Mouse (Mus musculus) heart, adult 11 months (tissue): ENCODE data around the gene Ncbp2.
"Not testable (repeated sequence)": the region's sequence is repeated elsewhere in the genome, so short reads cannot be mapped to it uniquely, and the experiment has no call there.

ENCODE experiments used
- DNase-seq: peaks from one replicate; pipeline ENCODE4 v3.0.0; 2022

Gene Ncbp2

DNA sequence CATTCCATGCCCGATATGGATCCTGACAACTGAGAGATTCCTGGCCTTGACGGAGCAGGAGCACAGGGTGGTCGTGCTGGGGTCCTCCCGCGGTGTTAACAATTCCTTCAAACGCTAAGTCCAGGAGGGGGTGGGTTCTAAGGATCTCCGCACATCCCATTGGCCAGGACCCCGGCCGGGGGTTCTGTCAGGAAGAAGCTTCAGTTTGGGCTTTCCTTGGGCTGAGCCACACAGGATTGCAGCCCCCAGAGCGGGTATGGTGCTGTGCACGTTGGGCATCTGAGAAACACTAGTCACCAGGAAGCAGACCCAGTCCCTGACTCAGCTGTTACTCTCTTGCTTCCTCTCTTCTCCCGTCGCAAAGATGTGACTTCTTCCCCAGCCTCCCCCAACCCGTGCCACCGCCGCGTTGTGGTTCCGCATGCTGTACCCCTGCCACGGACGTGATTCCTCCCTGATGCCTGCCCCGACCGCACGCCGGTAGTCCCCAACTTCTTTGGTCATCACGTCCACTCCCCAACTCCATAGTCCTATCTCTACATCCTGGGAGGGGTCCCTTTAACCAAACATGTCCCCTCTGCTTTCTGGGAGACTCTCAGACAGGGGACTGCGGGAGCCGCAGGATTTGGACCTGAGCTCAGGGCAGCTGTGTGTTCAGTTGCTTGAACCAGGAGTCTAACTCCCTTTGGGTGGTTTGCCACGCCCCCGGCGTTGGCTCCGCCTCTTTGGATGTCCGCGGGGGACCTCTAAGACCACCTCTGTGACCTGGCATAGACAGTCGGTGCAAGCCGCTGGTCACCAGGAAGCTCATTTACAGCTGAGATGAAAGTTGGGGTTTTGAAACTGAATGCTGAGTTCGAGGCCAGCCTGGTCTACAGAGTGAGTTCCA is 13.0 kb upstream of the Ncbp2 start:
- DNase-seq = peak; percentile 96

DNA sequence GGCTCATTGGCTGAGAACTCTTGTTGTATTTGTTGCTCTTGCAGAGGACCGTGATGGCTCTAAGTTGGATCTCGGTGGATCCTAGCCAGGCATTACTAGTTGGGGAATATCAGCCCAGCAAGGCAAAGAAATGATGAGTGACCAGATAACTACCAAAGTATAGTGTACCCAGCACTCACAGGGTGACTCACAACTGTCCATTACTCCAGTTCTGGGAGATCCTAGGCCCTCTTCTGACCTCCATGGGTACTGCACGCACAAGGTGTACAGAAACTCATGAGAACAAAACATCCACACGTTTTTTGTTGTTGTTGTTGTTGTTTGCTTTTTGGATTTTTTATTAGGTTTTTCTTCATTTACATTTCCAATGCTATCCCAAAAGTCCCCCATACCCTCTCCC is 11.7 kb upstream of the Ncbp2 start:
- DNase-seq = no peak

DNA sequence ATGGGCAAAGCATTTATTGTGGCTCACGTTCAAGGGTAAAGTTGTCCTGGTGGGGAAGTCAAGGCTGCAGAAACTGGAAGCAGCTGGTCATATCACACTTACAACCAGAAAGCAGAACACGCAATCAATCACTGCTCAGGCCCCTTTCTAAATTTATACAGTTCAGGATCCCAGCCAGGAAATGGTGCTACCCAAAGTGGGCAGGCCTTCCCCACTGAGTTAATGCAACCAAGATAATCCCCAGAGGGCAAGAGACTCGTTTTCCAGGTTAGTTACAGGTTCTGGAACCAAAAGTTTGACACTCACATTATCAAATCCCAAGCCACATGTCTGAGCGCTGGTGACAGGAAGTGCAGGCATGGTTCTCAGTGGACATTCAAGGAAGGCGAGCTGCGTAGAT is 9.5 kb upstream of the Ncbp2 start:
- DNase-seq = peak; percentile 93

DNA sequence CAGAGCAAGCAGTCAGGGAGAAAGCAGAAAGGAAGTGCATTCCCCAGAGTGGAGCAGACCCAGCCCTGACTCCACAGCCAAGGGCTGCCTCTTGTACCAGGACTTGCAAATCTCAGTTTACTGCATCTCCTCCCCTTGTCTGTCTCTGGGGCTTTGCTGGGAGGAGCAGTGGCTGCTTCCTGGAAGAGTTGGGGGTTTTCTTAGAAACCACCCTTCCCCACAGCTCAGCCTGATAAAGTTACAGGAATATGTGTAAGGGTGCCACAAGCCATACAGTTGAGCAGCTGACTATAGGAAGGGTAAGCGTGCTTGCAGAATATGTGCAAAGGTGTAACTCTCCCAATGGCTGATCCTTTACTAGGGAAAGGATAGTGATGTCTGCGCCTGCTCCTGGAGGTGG is 7.7 kb upstream of the Ncbp2 start:
- no peak for DNase-seq

DNA sequence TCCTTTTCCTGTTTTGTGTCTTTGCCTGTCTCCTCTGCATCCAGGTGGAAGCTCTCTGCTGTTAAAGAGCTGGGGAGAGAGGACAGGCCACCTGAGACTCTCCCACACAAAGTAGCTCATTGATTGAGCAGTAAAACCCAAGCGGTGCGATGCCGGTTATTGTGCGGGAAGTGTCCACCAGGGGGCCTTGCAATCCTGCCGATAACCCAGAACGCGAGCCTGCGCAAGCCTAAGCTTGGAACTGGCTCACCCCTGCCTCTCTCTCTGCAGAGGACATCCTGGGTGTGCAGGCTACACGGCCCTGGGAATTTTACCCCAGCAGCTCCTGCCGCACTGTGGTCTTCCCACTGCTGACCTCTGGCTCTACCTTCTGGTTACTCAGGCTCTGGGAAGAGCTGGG is 4.3 kb upstream of the Ncbp2 start:
- peak; percentile 96 for DNase-seq

DNA sequence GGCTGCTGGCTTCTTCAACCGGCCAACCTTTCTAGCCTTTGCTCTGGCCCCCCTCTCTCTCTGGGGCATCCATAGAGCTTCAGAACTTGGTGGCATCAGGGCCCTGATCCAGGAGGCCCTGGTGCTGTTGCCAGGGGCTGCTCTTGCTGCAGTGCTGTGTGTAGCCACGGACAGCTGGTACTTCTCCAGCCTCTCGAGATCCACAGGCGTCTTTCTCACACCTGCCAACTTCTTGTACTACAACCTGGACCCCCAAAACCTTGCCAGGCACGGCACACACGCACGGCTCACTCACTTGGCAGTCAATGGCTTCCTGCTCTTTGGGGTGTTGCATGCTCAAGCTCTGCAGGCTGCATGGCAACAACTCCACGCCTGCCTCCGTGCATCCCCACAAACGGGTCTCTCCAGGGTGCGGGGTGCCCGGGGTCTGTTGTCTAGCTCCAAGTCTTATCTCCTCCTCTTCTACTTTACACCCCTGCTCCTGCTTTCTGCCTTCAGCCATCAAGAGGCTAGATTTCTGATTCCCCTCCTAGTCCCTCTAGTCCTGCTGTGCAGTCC is 3.5 kb upstream of the Ncbp2 start:
- peak; percentile 92 for DNase-seq

DNA sequence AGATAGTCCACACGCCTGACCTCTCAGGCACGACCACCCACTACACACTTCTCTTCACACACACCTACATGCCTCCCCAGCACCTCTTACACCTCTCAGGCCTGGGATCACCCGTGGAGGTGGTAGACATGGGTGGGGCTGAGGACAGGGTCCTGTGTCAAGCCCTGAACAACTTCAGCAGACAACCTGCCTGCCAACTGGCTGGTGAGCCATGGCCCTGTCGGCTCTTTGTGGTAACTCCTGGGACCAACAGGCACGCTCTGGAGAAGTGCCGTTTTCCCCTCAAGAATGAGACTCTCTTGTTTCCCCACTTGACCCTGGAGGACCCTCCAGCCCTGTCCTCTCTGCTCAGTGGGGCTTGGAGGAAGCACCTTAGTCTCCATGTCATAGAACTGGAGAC is 2.9 kb upstream of the Ncbp2 start:
- peak; percentile 91 for DNase-seq

DNA sequence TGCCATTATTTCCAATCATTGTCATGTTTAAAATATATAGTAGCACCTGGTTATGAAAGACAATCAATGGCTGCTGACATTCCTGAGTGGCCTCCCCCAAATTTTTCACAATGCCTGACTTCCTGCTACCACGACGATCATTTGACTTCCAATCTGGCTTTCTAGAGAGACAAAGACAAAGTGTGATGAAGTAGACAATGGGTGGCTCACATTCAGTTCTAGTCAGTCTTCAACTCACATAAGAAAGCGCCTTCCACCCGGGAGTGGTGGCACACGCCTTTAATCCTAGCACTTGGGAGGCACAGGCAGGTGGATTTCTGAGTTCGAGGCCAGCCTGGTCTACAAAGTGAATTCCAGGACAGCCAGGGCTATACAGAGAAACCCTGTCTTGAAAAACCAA is 2.3 kb upstream of the Ncbp2 start:
- DNase-seq = not testable (repeated sequence)

DNA sequence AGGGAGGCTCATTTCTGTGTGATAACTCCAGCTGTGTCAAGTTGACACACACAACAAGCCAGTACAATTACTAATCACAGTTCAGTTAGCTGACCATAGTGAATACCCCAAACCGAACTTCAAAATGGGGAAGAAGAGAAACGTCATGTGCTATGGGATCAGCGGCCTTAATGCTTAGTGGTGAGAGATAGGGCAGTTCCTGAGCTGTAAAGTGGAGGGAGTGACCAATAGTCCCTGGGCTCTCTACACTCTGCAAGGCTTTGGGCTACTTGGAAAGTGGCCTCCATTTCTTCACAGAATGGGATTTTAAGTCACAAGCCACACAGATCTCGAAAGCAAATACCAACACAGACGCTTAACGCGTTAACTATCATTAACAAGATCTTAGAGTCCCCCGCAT is 980 bp upstream of the Ncbp2 start:
- DNase-seq = no peak

DNA sequence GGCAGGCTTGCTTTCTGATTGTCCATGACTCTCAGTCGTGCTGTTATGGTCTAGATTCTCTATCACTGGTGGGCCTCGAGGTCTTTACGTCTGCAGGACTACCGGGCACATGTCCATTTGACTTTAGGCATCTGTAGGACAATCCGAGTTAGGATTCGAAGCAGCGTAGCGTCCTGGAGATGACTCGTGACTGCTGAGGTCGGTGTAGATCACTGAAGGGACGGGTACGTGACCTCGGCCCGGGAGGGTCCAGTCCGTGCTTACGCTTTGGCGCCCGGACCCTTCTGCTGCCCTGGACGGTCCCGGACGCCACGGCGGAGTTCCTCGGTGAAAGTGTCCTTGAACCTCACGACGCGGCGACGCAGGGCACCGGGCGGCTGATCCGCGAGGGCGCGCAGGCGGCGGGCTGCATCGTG is 404 bp upstream of the Ncbp2 start:
- no peak for DNase-seq

DNA sequence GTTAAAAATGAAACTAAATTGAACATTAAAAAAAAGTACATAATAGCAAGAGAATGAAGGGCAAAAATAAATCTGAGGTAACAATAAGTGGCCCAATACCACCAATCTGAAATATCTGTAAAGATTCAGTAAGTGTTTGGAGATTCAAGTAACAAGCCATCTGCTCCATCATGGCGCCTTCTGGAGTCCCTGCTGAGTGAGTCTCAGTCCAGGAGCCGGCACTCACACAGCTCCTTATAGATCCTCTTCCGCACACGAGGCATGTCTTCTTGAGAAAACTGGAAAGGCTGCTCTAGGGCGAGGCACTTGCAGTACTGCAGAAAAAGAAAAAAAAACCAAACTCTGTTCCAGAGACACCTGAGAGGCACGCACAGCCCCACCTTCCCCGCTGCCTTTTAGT is 14.9 kb downstream of the Ncbp2 start:
- no peak for DNase-seq

DNA sequence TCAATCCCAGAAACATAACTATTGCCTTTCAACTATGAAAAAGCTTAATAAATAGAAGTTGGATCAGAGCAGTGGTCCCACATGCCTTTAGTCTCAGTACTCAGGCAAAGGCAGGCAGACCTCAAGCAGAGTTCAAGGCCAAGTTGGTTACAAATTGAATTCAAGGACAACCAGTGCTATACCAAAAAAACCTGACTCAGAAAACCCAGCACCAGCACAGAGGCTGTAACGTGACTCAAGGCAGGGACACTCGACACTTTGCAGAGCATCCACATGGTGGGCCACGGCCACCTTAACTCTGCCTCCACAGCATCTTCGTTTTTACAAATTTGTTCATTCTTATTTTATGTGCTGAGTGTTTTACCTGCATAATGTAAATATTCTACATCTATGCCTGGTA is 26.9 kb downstream of the Ncbp2 start:
- DNase-seq = peak; percentile 58

DNA sequence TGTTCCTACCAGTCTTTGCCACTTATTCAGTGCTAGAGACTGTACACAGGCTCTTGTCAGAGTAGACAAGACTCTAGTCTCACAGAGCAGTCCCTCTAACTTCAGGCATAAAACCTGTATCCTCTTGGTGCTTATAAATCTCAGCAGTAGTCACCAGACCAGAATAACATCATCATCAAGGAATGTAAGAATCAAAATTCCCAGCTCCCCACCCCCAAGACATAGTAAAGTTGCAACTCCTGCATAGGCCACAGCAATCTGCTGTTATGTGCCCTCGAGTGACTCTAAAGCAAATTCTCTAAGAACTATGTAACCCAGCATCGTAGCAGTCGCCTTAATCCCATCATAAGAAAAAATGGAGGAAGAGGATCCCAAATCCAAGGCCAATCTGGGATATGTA is 31.2 kb downstream of the Ncbp2 start:
- peak; percentile 72 for DNase-seq

DNA sequence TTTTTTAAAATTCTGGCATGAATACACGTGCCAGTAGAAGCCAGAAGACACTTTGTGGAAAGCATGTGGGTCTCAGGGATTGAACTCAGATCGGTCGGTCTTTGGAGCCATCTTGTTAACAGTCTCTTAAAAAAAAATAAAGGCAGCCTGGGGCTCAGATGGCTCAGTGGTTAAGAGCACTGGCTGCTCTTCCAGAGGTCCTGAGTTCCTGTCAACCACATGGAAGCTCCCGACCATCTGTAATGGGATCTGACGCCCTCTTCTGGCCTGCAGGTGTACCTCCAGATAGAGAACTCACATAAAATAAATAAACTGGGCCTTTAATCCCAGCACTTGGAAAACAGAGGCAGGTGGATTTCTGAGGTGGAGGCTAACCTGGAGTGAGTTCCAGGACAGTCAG is 32.6 kb downstream of the Ncbp2 start:
- DNase-seq = peak; percentile 77

DNA sequence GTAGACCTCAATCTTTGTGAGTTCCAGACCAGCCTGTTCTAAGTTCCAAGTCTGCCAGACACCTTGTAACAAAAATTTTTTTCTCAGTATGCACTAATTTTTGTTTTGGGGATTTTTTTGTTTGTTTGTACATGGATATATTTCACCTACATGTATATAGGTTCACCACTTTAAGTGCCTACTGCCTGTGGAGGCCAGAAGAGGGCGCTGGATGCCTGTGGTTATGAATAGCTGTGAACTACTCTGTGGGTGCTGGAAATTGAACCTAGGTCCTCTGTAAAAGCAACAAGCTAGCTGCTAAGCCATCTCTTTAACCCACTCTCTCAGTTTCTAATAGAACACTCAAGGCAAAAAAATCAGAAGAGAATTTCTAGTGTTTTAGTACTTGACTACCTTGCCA is 43.7 kb downstream of the Ncbp2 start:
- DNase-seq = peak; percentile 27

DNA sequence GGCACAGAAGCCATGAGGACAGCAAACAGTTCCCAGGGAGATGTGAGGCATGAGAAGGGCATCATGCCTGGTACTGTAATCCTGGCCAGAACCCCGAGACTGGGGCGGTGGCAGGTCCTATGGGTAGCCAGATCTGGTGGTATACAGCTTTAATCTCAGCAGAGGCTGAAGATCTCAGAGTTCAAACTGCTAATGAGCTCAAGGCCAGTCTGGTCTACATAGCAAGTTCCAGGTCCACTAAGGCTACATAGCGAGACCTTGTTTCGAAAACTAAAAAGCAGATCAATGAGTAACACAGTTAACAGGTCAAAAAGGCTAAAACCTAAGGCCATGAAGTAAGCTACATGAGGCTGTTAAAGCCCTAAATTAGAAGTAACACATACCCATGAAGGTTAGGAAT is 44.9 kb downstream of the Ncbp2 start:
- DNase-seq = peak; percentile 57

DNA sequence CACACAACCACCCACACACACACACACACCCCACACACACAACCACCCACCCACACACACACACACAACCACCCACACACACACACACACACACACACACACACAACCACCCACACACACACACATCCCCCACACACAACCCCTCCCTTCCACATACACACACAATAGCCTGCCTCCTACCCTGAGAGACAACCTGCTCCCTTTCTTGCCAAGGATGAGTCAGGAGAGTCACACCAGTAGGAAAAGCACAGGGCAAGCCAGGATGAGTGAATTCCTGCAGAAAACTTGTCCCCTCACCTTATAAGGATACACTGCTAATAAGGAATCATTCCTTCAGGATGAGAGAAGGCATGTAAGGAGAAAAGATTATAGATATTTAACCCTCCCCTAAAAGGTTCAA is 45.6 kb downstream of the Ncbp2 start:
- DNase-seq = peak; percentile 69

DNA sequence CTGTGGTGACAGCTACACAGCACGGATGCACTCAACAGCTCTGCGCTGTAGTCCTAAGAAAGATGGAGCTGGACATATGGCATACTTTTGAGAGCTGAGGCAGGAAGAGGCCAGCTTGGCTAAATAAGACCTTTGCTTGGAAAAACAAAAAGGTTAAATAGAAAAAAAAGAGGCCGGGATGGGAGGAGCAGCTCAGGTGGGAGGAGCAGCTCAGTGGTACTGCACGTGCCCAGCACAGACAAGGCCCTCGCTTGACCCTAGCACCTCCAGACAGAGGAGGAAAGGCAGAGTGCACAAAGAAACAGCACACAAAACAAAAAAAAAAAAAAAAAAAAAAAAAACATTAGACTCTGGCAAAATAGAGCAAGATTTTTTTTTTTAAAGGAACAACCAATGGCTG is 48.1 kb downstream of the Ncbp2 start:
- peak; percentile 7 for DNase-seq

DNA sequence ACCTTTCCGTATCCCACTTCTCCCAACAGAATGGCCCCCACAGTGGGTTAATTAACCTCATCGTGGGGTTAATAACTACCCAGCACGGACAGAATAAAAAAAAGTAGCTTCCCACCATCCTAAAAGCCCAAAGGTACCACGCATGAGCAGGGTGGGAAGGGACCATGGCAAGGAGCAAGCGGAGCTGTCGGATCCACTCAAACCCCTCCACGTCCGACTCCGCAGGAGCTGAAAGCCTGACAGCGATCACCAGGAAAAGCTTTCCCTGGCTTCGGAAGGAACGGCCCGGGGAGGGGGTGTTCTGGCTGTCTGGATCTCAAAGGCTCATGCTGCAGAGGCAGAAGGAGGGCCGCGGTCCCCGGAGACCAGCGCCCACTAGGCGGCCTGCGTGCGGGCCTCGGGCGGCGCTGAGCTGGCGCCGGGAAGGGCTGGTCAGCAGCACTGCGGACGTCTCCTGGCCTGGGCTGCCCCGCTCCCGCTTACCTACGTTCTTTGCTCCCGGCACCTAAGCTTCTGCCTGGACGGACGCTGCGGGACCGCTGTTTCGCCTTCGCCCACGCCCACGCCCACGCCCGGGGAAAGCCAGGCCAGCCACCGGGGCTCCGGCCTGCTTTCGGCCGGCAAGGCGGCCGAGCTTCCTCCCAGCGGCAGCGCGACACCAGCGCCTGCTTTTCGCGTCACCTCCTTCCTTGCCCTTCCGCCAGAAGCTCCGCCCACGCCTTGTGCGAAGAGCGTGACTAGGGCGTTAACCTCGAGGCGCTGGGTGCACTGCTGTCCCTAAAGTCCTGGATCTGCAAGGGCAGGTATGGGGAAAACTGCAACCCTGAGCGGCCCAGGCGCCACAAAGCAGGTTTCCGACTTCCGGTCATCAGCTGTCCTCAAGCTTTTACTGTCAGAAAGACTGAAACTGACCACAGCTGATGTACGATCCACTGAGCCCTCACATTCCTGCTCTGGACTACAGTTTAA is 54.5 kb downstream of the Ncbp2 start, which contains the start of gene Senp5:
TSS of gene Senp5 (minus strand) at position 779 of the 969 bp plus-strand sequence.
- peak; percentile 99 for DNase-seq

DNA sequence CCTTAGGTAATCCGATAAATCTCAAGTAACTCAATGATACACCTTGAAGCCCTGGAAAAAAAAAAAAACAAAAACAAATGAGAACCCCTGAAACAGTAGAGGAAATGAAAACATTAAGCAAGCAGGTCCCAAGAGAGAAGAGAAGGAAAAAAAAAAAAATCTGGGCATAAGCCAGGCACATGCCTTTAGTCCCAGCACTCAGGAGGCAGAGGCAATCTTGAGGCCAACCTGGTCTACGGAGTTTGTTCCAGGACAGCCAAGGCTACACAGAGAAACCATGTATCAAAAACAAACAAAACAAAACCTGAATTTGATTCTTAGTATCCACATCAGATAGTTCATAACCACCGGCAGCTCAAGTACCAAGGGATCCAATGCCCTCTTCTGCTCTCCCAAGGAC is 56.4 kb downstream of the Ncbp2 start:
- DNase-seq = peak; percentile 53

DNA sequence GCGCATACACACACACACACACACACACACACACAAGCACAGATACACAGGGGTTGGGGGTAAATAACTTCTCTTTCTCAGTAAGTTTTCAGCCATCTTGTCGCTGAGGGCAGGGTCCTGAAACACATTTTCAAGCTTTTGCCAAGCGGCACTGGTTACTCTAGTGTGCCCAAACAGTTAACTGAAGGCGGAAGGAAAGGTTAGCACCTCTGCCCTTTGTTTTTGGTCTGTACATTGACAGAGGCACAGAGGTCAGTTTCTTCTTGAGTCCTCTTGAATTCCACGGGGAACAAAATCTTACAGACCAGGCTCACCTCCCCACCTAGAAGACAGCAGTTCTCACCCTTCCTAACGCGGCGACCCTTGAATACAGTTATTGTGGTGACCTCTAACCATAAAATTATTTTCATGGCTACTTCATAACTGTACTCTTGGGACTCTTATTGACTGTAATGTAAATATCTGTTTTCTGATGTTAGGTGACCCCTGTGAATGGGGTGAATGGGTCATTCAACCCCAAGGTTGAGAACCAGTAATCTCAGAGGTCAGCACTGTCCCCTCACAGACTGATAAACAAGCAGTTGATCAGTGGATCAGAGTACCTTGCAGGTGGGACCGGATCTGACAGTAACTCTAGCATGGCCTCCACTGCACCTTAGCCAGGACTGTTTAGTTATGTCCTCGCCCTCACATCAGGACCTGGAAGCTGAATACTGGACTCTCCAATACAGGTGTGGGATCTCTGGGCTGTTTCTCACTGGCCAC is 60.4 kb downstream of the Ncbp2 start:
- DNase-seq = peak; percentile 74

DNA sequence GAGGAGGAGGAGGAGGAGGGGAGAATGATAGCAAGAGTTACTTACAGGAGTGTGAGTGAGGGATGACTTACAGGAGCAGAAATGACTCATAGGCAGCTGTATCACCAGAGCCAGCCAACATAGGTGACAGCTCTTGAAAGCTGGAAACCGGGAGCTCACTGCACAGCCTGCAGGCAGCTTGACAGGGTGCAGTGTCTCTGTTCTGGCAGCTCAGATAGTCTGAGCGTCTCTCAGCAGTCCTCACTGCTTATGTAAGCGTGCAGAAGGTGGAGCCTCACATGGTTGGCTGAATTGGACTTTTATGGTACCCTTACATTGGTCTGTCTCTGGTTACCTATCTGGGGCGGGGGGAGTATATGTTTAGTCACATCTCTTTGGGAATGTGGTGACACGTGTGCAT is 61.6 kb downstream of the Ncbp2 start:
- peak; percentile 80 for DNase-seq

DNA sequence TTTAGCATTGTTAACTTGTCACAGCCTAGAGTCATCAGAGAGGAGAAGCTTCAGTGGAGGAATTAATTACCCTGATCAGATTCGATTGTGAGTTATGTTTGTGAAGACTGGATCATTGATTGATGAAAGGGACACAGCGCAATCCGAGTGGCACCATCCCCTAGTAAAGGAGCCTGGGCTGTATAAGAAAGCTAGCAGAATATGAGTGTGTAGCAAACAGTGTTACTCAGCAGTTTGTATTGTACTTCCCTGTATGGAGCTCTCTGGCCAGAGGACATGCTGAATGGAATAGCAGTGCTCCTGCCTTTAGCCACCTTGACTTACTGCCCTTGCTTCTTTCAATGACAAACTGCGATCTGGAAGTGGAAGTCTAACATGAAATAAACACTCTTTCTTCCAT is 62.0 kb downstream of the Ncbp2 start:
- peak; percentile 62 for DNase-seq
